Mouse (Mus musculus) frontal cortex, postnatal 14 days (tissue): ENCODE data around the gene Lpp.
A peak's percentile ranks its signal among the peaks of the same experiment; 100 is the strongest.

ENCODE experiments used
- DNase-seq, 2 experiments: peaks; one replicate each; pipeline ENCODE4 v3.0.0; 2022; ENCODE audit warnings: low spot score in 2 of 2

Gene Lpp

GRCm38 (mm10) chr16:24860445-24860844, 467.1 kb downstream of the Lpp start:
- DNase-seq: no peak

- no peak for DNase-seq
Measured at GRCm38 (mm10) chr16:24861374-24861773, 468.1 kb downstream of the Lpp start.

- DNase-seq: no peak
Measured at GRCm38 (mm10) chr16:24874235-24874634, 480.9 kb downstream of the Lpp start.

GRCm38 (mm10) chr16:24875661-24876060, 482.4 kb downstream of the Lpp start:
- DNase-seq: no peak

GRCm38 (mm10) chr16:24878977-24879376, 485.7 kb downstream of the Lpp start:
- no peak for DNase-seq

- DNase-seq: peak; percentile 10 to 11
Measured at GRCm38 (mm10) chr16:24880698-24881097, 487.4 kb downstream of the Lpp start.

GRCm38 (mm10) chr16:24881981-24882775, 488.9 kb downstream of the Lpp start:
- DNase-seq: no peak

GRCm38 (mm10) chr16:24884017-24884416, 490.7 kb downstream of the Lpp start:
- DNase-seq: no peak

GRCm38 (mm10) chr16:24886346-24886745, 493.0 kb downstream of the Lpp start:
- DNase-seq: no peak

GRCm38 (mm10) chr16:24886943-24887342, 493.6 kb downstream of the Lpp start:
- DNase-seq: no peak

GRCm38 (mm10) chr16:24891453-24891852, 498.1 kb downstream of the Lpp start:
- no peak for DNase-seq

GRCm38 (mm10) chr16:24895160-24895559, 501.9 kb downstream of the Lpp start:
- no peak for DNase-seq

- DNase-seq: no peak
Measured at GRCm38 (mm10) chr16:24897641-24898040, 504.3 kb downstream of the Lpp start.

GRCm38 (mm10) chr16:24900241-24900796, 507.0 kb downstream of the Lpp start:
- DNase-seq: no peak

- DNase-seq: no peak
Measured at GRCm38 (mm10) chr16:24901139-24901859, 508.0 kb downstream of the Lpp start.

- no peak for DNase-seq
Measured at GRCm38 (mm10) chr16:24902111-24902510, 508.8 kb downstream of the Lpp start.

- DNase-seq: no peak
Measured at GRCm38 (mm10) chr16:24908926-24909325, 515.6 kb downstream of the Lpp start.

- DNase-seq: no peak
Measured at GRCm38 (mm10) chr16:24910321-24910720, 517.0 kb downstream of the Lpp start.

- no peak for DNase-seq
Measured at GRCm38 (mm10) chr16:24910834-24911233, 517.5 kb downstream of the Lpp start.

- DNase-seq: no peak
Measured at GRCm38 (mm10) chr16:24912381-24912780, 519.1 kb downstream of the Lpp start.

GRCm38 (mm10) chr16:24913021-24913420, 519.7 kb downstream of the Lpp start:
- no peak for DNase-seq

- DNase-seq: no peak
Measured at GRCm38 (mm10) chr16:24913641-24914392, 520.5 kb downstream of the Lpp start.
